8 mouse cellular contexts compared by ENCODE assay signal in the genomic region with DNA sequence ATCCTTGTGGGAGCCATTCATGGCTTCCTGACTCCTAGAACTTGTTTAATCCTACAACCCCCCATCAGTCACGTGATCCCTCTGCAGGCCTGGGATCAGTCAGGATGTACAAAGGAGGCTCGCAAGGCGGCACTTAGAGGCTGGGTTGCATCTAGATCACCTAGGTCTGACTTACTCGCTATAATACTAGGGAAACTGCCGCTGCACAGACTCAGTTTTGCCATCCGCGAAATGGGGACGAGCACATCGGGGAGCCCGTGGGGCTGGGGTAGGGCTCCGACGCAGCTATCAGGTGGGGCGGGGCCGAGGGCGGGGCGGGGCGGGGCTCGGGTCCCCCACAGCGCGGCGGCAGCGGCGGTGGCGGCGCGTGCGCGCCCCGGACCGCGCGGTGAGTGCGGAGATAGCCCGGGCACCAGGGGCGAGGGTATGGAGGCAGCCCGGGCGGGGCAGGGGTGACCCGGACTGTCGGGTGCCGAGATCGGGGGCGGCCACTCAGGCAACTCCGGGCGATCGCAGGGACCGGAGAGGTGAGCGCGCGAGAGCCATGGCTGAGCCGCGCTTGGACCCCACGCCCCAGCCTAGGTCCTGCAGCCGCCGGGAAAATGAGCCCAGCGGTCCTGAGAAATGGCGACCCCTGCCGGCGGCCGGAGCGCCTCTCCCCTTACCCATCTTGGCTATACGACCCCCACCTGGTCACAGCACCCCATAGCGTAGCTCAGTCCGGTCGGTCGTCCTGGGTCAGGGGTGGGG. TPM values are rescaled to one million over a fixed set of nuclear protein-coding genes. Genes with fewer than 3 reads are reported as not detected.
DNase-seq lines count a peak whose midpoint lies in the region; ATAC-seq and TF ChIP-seq lines count a peak whose summit lies in the region.

A gene (plus strand): TSS at position 346 of the 750 bp plus-strand sequence.

- H3K27ac ChIP-seq in kidney, embryonic 14.5 days (ENCODE audit: low read depth, low read length) = peak within 1 kb of the TSS; percentile 78
- H3K27ac ChIP-seq in liver, adult 2 months (replicated peaks; ENCODE audit: insufficient read depth, low read depth, low read length) = peak within 1 kb of the TSS; percentile 55
- H3K27ac ChIP-seq in stomach, postnatal 0 days (replicated peaks) = peak within 1 kb of the TSS; percentile 53; the same call in 1 of the 2 replicates

- peaks cover 20% of the 10 kb centered on the region for H3K4me1 ChIP-seq in kidney, embryonic 14.5 days (ENCODE audit: control insufficient read depth, insufficient read depth, low read length)
- H3K4me1 ChIP-seq in liver, adult 2 months (ENCODE audit: control insufficient read depth, insufficient read depth, low read length) = 0 out of 2 replicates have a peak, but pooled peaks cover 5% of the 10 kb centered on the region
- H3K4me1 ChIP-seq in stomach, postnatal 0 days (replicated peaks; ENCODE audit: control insufficient read depth, insufficient read depth) = no peaks in the 10 kb centered on the region

- H3K4me2 ChIP-seq in kidney, embryonic 14.5 days (replicated peaks; ENCODE audit: low read depth, low read length) = peak within 1 kb of the TSS; percentile 64
- H3K4me2 ChIP-seq in stomach, postnatal 0 days (replicated peaks; ENCODE audit: low read depth) = peak within 1 kb of the TSS; percentile 88

- H3K9ac ChIP-seq in kidney, embryonic 14.5 days (ENCODE audit: low read depth, low read length) = peak within 1 kb of the TSS; percentile 81
- H3K9ac ChIP-seq in liver, adult 2 months (ENCODE audit: low read depth, low read length) = peak within 1 kb of the TSS; percentile 78
- peak within 1 kb of the TSS; percentile 68 for H3K9ac ChIP-seq in stomach, postnatal 0 days (ENCODE audit: low read length)

- H3K36me3 ChIP-seq in kidney, embryonic 14.5 days (ENCODE audit: control insufficient read depth, insufficient read depth, low read length) = peaks cover 3% of the 10 kb centered on the region; the same call in 1 of the 2 replicates
- no peaks in the 10 kb centered on the region for H3K36me3 ChIP-seq in liver, adult 2 months (ENCODE audit: control insufficient read depth, insufficient read depth, low read length)
- no peaks in the 10 kb centered on the region for H3K36me3 ChIP-seq in stomach, postnatal 0 days (ENCODE audit: control insufficient read depth, insufficient read depth, low read length)

- no peak for TF ChIP-seq POLR2A in liver, adult 2 months (IDR thresholded peaks at IDR 0.05; ENCODE audit: extremely low read depth, insufficient read depth, low read length)

- peak; percentile 65 for DNase-seq in urinary bladder, adult 2 months (ENCODE audit: low spot score)
- DNase-seq in urinary bladder, postnatal 10 days (ENCODE audit: low spot score) = no peak
- DNase-seq in liver, adult 2 months (ENCODE audit: extremely low read depth, low read depth, low spot score) = no peak
- peak; percentile 62 for DNase-seq in naive thymus-derived CD4-positive, alpha-beta T cell, adult 2 months (ENCODE audit: low read depth)
- DNase-seq in stomach, postnatal 0 days (ENCODE audit: low spot score) = peak; percentile 75

- no peaks in the 10 kb centered on the region for H3K9me3 ChIP-seq in kidney, embryonic 14.5 days (ENCODE audit: control insufficient read depth, low read length)
- no peaks in the 10 kb centered on the region for H3K9me3 ChIP-seq in stomach, postnatal 0 days (ENCODE audit: control insufficient read depth, low read length)

- peak; percentile 65 for TF ChIP-seq CTCF in liver, adult 2 months (IDR thresholded peaks at IDR 0.05; ENCODE audit: low read depth, low read length)
- TF ChIP-seq CTCF in stomach, postnatal 0 days (IDR thresholded peaks at IDR 0.05; ENCODE audit: low read depth) = peak; percentile 70

- WGBS in kidney, embryonic 14.5 days = under 1% methylated on average over 62 of the region's 65 CpGs
- WGBS in liver, adult 2 months = 2% methylated on average over 65 of the region's 65 CpGs
- WGBS in stomach, postnatal 0 days = under 1% methylated on average over 59 of the region's 65 CpGs

- peak within 1 kb of the TSS; percentile 66 for H3K4me3 ChIP-seq in kidney, embryonic 14.5 days (ENCODE audit: low read length)
- peak within 1 kb of the TSS; percentile 68 for H3K4me3 ChIP-seq in liver, adult 2 months (ENCODE audit: insufficient read depth, low read depth, low read length)
- peak within 1 kb of the TSS; percentile 58 for H3K4me3 ChIP-seq in stomach, postnatal 0 days (ENCODE audit: low read depth, low read length)

- no peaks in the 10 kb centered on the region for H3K27me3 ChIP-seq in kidney, embryonic 14.5 days (ENCODE audit: control insufficient read depth, insufficient read depth, low read length)
- no peaks in the 10 kb centered on the region for H3K27me3 ChIP-seq in liver, adult 2 months (ENCODE audit: control insufficient read depth, insufficient read depth, low read length)
- no peaks in the 10 kb centered on the region for H3K27me3 ChIP-seq in stomach, postnatal 0 days (ENCODE audit: control insufficient read depth, insufficient read depth, low read length)

- H3K79me2 ChIP-seq in liver, adult 2 months (ENCODE audit: control insufficient read depth, insufficient read depth, low read length) = no peaks in the 10 kb centered on the region

- peak; percentile 17 for ATAC-seq in common myeloid progenitor, adult 5-6 weeks (replicated peaks; ENCODE audit: low read depth, poor library complexity, severe bottlenecking)
- peak; percentile 34 for ATAC-seq in granulocyte monocyte progenitor cell, adult 5-6 weeks (replicated peaks; ENCODE audit: poor library complexity, severe bottlenecking)
- peak; percentile 82 for ATAC-seq in kidney, embryonic 14.5 days (ENCODE audit: low FRiP score, low TSS enrichment)
- peak; percentile 43 for ATAC-seq in stomach, postnatal 0 days (ENCODE audit: low FRiP score, low TSS enrichment)

- no peak for TF ChIP-seq EP300 in stomach, postnatal 0 days (optimal IDR thresholded peaks at IDR 0.05)

RNA-seq across cellular contexts. Expression of the gene that starts here (rescaled TPM):
- not detected in 2 replicates for polyA plus RNA-seq in urinary bladder, adult 2 months (2012; rRNA removed)
- not detected in 2 replicates for total RNA-seq in common myeloid progenitor, adult 5-6 weeks (2017)
- not detected in 2 replicates for total RNA-seq in granulocyte monocyte progenitor cell, adult 5-6 weeks (2014; fragmentation: Nextera tagmentation)
- total RNA-seq in granulocyte monocyte progenitor cell, adult 5-6 weeks (2017) = not detected in 2 replicates
- not detected in 2 replicates for polyA plus RNA-seq in kidney, embryonic 14.5 days (2014; fragmentation: Nextera tagmentation; extraction: Ambion mirVana)
- total RNA-seq in liver, adult 2 months (2014; rRNA removed) = not detected in 2 replicates
- not detected in 2 replicates for polyA plus RNA-seq in liver, adult 2 months (2012; rRNA removed)
- 0.18 TPM in 1 of 2 replicates, not detected in the other for polyA plus RNA-seq in stomach, postnatal 0 days (2015; fragmentation: Nextera tagmentation; extraction: Ambion mirVana)

Comparison
In these comparisons a context has a peak if more than half of its experiments do, and no peak if none do; other contexts are left out.
1. Peak in DNase-seq in urinary bladder, adult 2 months; RNA of the gene not detected or under 1 TPM.
2. Peak in ATAC-seq in common myeloid progenitor, adult 5-6 weeks; RNA of the gene not detected or under 1 TPM.
3. Peak in ATAC-seq in granulocyte monocyte progenitor cell, adult 5-6 weeks; RNA of the gene not detected or under 1 TPM.
4. Peak in ATAC-seq, H3K4me3 ChIP-seq, H3K27ac ChIP-seq, H3K9ac ChIP-seq and H3K4me2 ChIP-seq in kidney, embryonic 14.5 days; RNA of the gene not detected or under 1 TPM.
5. Peak in DNase-seq, ATAC-seq, H3K4me3 ChIP-seq, H3K27ac ChIP-seq, H3K9ac ChIP-seq and H3K4me2 ChIP-seq in stomach, postnatal 0 days; RNA of the gene not detected or under 1 TPM.
6. ATAC-seq: peak in every context shown above with its lines; median percentile 82 in kidney, embryonic 14.5 days; 43 in stomach, postnatal 0 days; 34 in granulocyte monocyte progenitor cell, adult 5-6 weeks; 17 in common myeloid progenitor, adult 5-6 weeks.